Mouse (Mus musculus) lung, adult 2 months (tissue): ENCODE results near the gene Clptm1l.

Experiments used
- CTCF ChIP-seq: fragments of 200-500 bp; IDR thresholded peaks from 2 replicates; pipeline ENCODE4 v1.5.1; 2011; ENCODE audit warnings: mild to moderate bottlenecking, low read length, control low read depth; ENCODE audit not compliant: insufficient read depth
- POLR2A ChIP-seq: fragments of 200-500 bp; IDR thresholded peaks from 2 replicates; pipeline ENCODE4 v1.6.1; 2011; ENCODE audit warnings: low read depth, mild to moderate bottlenecking, control low read depth, low read length, borderline replicate concordance; ENCODE audit errors: extremely low read depth

- no peak for TF ChIP-seq CTCF
- TF ChIP-seq POLR2A, result no peak
Measured at GRCm38 (mm10) chr13:73660163-73660695, 56.4 kb downstream of the Clptm1l start.
